Mouse (Mus musculus) kidney, postnatal 0 days (tissue): ENCODE measurements around the gene Sele. TPM values are rescaled to one million over a fixed set of nuclear protein-coding genes. Genes with fewer than 3 reads are reported as not detected.

Source experiments
- ATAC-seq: fragments of 200-750 bp; cut with Nextera tagmentation; replicated peaks from 2 replicates; pipeline ENCODE4 v1.8.0; 2017; ENCODE audit warnings: low read depth, moderate number of reproducible peaks, moderate TSS enrichment, moderate library complexity; ENCODE audit not compliant: low FRiP score
- DNase-seq: peaks from one replicate; pipeline ENCODE4 v3.0.0-alpha.2; 2016; ENCODE audit warnings: low spot score
- H3K27ac ChIP-seq: fragments of 300-500 bp; sonication (generic); 2 replicates; pipeline ENCODE4 v1.5.1; 2014; ENCODE audit warnings: mild to moderate bottlenecking
- H3K27me3 ChIP-seq: fragments of 300-500 bp; sonication (generic); 2 replicates; pipeline ENCODE4 v1.6.1; 2014; ENCODE audit warnings: low read length, mixed read lengths; ENCODE audit not compliant: insufficient read depth
- H3K36me3 ChIP-seq: fragments of 300-500 bp; sonication (generic); 2 replicates; pipeline ENCODE4 v1.6.1; 2014; ENCODE audit warnings: low read length, mixed read lengths; ENCODE audit not compliant: insufficient read depth
- H3K4me1 ChIP-seq: fragments of 300-500 bp; sonication (generic); replicated peaks from 2 replicates; pipeline ENCODE4 v1.6.1; 2014; ENCODE audit warnings: antibody characterized with exemption, low read length, mixed read lengths; ENCODE audit not compliant: insufficient read depth
- H3K4me2 ChIP-seq: fragments of 300-500 bp; sonication (generic); 2 replicates; pipeline ENCODE4 v1.6.1; 2014; ENCODE audit warnings: mild to moderate bottlenecking, low read length, moderate library complexity, mixed read lengths
- H3K4me3 ChIP-seq: fragments of 300-500 bp; sonication (generic); replicated peaks from 2 replicates; pipeline ENCODE4 v1.5.1; 2014; ENCODE audit warnings: low read depth, low read length
- H3K9ac ChIP-seq: fragments of 300-500 bp; sonication (generic); 2 replicates; pipeline ENCODE4 v1.6.1; 2014; ENCODE audit warnings: low read depth, low read length
- H3K9me3 ChIP-seq: fragments of 300-500 bp; sonication (generic); replicated peaks from 2 replicates; pipeline ENCODE4 v1.6.1; 2016; ENCODE audit warnings: low read length, inconsistent platforms, mixed read lengths
- CTCF ChIP-seq: IDR thresholded peaks from 2 replicates; pipeline ENCODE4 v1.5.1; 2016; ENCODE audit warnings: antibody characterized with exemption, low read depth, mild to moderate bottlenecking, moderate library complexity
- WGBS: fragments of 180-500 bp; shearing (Covaris S2); extraction: QIAGEN DNeasy Blood & Tissue Kit; methylation state at CpG from one replicate; pipeline ENCODE4 v1.1.7; 2014; 5-methylcytosine and 5-hydroxymethylcytosine counted together
- polyA plus RNA-seq: library from polyadenylated mRNA; unstranded; fragments of >200 nt; fragmentation: Nextera tagmentation; extraction: Ambion mirVana; gene quantifications from 2 replicates; pipeline ENCODE4 v1.2.1, GENCODE M21; 2015

The Sele gene
- polyA plus RNA-seq, 1 experiment from 2014 or later, result 0.08 TPM

GRCm38 (mm10) chr1:164087872-164088271, 39.8 kb downstream of the Sele start:
- Histone ChIP-seq H3K4me1 (no peaks in the 10 kb centered on the region), H3K36me3 (no peaks in the 10 kb centered on the region), H3K27me3 (no peaks in the 10 kb centered on the region), H3K9me3 (no peaks in the 10 kb centered on the region), H3K4me3 (no peak overlapping the region), H3K27ac (no peak overlapping the region), H3K4me2 (no peak overlapping the region), H3K9ac (no peak overlapping the region)
- WGBS, result 90% methylated on average over 5 of the region's 5 CpGs
- ATAC-seq (no peak), DNase-seq (no peak)
- TF ChIP-seq CTCF, result no peak

- peak; percentile 49 for DNase-seq
These were observed 48.7 kb downstream of the Sele start for GRCm38 (mm10) chr1:164096780-164097179.

GRCm38 (mm10) chr1:164097911-164098310, 49.9 kb downstream of the Sele start:
- TF ChIP-seq CTCF, result no peak
- 77% methylated on average over 2 of the region's 2 CpGs for WGBS
- no peak overlapping the region for H3K4me2 ChIP-seq
- no peaks in the 10 kb centered on the region for H3K9me3 ChIP-seq
- no peaks in the 10 kb centered on the region for H3K36me3 ChIP-seq
- H3K9ac ChIP-seq, result no peak overlapping the region
- H3K4me1 ChIP-seq, result no peaks in the 10 kb centered on the region
- H3K27me3 ChIP-seq, result no peaks in the 10 kb centered on the region
- no peak for ATAC-seq
- no peak for DNase-seq
- no peak overlapping the region for H3K4me3 ChIP-seq
- H3K27ac ChIP-seq, result no peak overlapping the region

More at GRCm38 (mm10) chr1:164096780-164097179, 48.7 kb downstream of the Sele start:
- no peak for ATAC-seq
- no peaks in the 10 kb centered on the region for H3K27me3 ChIP-seq
- H3K27ac ChIP-seq, result no peak overlapping the region
- no peak overlapping the region for H3K4me2 ChIP-seq
- TF ChIP-seq CTCF, result no peak
- 16% methylated on average over 6 of the region's 6 CpGs for WGBS
- no peaks in the 10 kb centered on the region for H3K4me1 ChIP-seq
- no peak overlapping the region for H3K4me3 ChIP-seq
- H3K36me3 ChIP-seq, result no peaks in the 10 kb centered on the region
- no peak overlapping the region for H3K9ac ChIP-seq
- no peaks in the 10 kb centered on the region for H3K9me3 ChIP-seq

GRCm38 (mm10) chr1:164098372-164098771, 50.3 kb downstream of the Sele start:
- DNase-seq (no peak), ATAC-seq (no peak)
- TF ChIP-seq CTCF, result no peak
- Histone ChIP-seq H3K9me3 (no peaks in the 10 kb centered on the region), H3K27ac (no peak overlapping the region), H3K27me3 (no peaks in the 10 kb centered on the region), H3K9ac (no peak overlapping the region), H3K36me3 (no peaks in the 10 kb centered on the region), H3K4me2 (no peak overlapping the region), H3K4me1 (no peaks in the 10 kb centered on the region), H3K4me3 (no peak overlapping the region)
- WGBS, result 84% methylated on average over 2 of the region's 2 CpGs

Other genes starting within 250 kb of the Sele start
- gene Scyl3, start 119.1 kb upstream of the Sele start, polyA plus RNA-seq, result 15.9 and 17.2 TPM in 2 replicates
- gene BC055324, start 53.4 kb upstream of the Sele start, polyA plus RNA-seq, result 10.3 and 14.0 TPM in 2 replicates
- 12.6 and 14.3 TPM in 2 replicates for gene Mettl18, start 53.3 kb upstream of the Sele start, polyA plus RNA-seq
- 0.45 and 0.85 TPM in 2 replicates for gene Sell, start 13.7 kb downstream of the Sele start, polyA plus RNA-seq
- gene Selp, start 67.0 kb downstream of the Sele start, polyA plus RNA-seq, result 0.17 and 2.0 TPM in 2 replicates
- gene F5, start 103.6 kb downstream of the Sele start, polyA plus RNA-seq, result 0.21 and 0.29 TPM in 2 replicates
- 8.6 and 8.7 TPM in 2 replicates for gene Slc19a2, start 200.8 kb downstream of the Sele start, polyA plus RNA-seq
- 15.7 and 16.6 TPM in 2 replicates for gene Ccdc181, start 227.4 kb downstream of the Sele start, polyA plus RNA-seq